Mouse (Mus musculus) ES-E14 (cell line): ENCODE measurements at regions not wholly inside any gene's neighbourhood (a gene's known extent, or its start where the extent isn't known, plus 50 kb on each side); places are given as distances from the start of the nearest gene placed in this dataset.

Source experiments
- CHD2 ChIP-seq: IDR thresholded peaks from 2 replicates; pipeline ENCODE4 v1.6.1; 2014; ENCODE audit warnings: mild to moderate bottlenecking, low read depth, low read length, inconsistent platforms
- HCFC1 ChIP-seq: IDR thresholded peaks from 2 replicates; pipeline ENCODE4 v1.6.1; 2012; ENCODE audit warnings: low read length, inconsistent platforms, borderline replicate concordance; ENCODE audit not compliant: insufficient read depth
- ZNF384 ChIP-seq: IDR thresholded peaks from 2 replicates; pipeline ENCODE4 v1.6.1; 2012; ENCODE audit warnings: low read depth, low read length, inconsistent platforms

- no peak for TF ChIP-seq HCFC1
- TF ChIP-seq CHD2: no peak
- TF ChIP-seq ZNF384: no peak
These were observed 293.3 kb downstream of the Ets1 start for GRCm38 (mm10) chr9:32929331-32929730.
